Mouse (Mus musculus): ENCODE data around the gene Fam98c. TPM values are rescaled to one million over a fixed set of nuclear protein-coding genes. Genes with fewer than 3 reads are reported as not detected.
"Not testable (repeated sequence)": the region's sequence is repeated elsewhere in the genome, so short reads cannot be mapped to it uniquely, and the experiment has no call there.

Gene Fam98c
- total RNA-seq (2021) = 10 to 100 TPM; 10.6 to 12.8 TPM
- long read RNA-seq, experiment 1, transcript Fam98c-206 (7 exons, 2,169 nt) = minor isoform, 7 of 43 reads
- long read RNA-seq, experiment 1, transcript Fam98c-209 (8 exons, 1,293 nt) = major isoform, 24 of 43 reads
- long read RNA-seq, experiment 1, partial matches to known transcripts = 3 of 43 reads
- long read RNA-seq, experiment 1, other reads (novel, unspliced or antisense) = 6 of 43 reads
- long read RNA-seq, experiment 2, partial matches to known transcripts = 1 of 7 reads
- long read RNA-seq, experiment 2, other reads (novel, unspliced or antisense) = 3 of 7 reads

DNA sequence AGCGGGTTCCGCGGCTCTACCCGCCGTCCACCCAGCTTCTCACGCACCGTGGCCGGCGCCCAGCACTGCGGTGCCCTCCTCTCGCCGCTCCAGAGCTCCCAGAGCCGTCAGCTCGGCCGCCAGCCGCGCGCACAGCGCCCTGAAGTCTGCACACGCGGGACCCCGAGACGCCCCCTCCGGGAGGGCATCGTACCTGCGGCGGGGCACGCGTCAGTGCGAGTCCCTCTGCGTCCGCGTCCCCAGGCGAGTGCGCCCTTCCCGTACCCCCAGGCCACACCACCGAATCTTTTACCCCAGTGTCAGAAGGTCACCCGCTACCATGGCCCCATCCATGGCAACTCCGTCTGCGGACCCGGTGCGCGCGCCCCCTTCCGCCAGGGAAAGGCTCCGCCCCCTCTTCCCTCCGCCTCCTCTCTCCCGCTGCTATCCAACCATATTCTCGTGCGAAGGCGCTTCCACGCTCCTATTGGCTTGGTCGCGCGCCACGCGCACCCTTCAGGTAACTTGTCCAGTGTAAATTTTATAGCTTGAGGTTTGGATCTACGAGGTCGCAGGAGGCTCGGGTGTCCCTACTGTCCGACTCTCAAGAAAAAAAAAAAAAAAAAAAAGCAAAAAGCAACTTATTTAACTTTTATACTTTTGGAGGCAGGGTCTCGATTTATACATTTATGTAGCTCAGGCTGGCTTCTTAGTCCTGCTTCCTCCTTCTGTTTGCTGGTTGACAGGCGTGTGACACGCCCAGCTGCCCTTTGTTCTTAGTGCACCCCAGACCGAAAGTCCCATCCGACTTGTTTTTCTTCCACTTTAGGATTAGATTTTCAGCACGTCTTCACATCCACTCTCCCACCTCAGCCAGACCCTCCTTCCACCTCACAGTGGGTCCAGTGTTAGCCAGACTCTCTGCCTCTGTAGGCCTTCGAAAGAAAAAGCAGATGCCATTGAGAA is at the start of gene Fam98c:
Gene Fam98c (minus strand): TSS at position 397 of the 945 bp plus-strand sequence.
- peak; percentile 87 to 93 for DNase-seq

DNA sequence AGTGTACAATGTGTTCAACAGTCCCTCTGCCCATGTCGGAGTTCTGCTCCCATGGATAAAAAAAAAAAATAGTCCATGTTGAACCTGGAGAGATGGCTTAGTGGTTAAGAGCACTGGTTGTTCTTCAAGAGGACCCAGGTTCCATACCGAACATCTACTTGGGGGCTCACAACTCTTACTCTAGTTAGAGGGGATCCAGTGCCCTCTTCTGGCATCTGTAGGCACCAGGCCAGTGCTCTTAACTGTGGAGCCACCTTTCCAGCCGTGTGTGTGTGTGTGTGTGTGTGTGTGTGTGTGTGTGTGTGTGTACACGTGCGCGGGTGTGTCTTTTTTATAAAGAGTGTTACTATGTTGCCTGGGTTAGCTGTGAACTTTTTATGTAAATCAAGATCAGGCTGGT is 46.5 kb upstream of the Fam98c start:
- no peak for DNase-seq

DNA sequence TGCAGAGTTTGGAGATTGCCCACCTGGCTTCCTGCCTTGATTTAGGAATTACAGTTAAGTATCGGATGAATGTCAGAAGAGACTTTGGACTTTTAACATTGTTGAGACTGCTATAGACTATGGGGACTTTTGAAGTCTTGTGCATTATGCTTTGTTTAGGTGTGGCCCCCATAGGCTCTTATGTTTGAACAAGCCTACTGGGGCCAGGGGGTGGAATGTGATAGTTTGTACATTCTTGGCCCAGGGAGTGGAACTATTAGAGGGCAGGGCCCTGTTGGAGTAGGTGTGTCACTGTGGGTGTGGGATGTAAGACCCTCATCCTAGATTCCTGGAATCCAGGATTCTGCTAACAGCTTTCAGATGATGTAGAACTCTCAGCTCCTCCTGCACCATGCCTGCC is 38.2 kb upstream of the Fam98c start:
- DNase-seq = not testable (repeated sequence)

DNA sequence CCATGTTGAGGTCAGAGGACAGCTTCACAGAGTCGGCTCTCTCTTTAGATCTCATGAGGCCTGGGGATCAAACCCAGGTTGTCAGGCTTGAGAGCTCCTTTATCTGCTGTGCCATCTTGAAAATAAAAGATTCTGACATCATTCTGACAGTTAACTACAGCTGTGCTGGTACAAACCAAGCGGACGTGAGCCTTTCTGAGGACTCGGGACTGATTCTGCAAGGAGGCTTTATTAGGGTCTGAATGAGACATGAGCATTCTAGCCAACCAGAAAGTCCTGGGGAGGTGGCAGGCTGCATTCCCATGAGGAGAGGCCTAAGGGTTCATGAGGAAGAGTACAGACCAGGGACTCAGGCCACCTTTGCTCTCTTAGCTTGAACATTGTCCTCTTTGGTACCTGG is 25.3 kb upstream of the Fam98c start:
- DNase-seq = not testable (repeated sequence)

DNA sequence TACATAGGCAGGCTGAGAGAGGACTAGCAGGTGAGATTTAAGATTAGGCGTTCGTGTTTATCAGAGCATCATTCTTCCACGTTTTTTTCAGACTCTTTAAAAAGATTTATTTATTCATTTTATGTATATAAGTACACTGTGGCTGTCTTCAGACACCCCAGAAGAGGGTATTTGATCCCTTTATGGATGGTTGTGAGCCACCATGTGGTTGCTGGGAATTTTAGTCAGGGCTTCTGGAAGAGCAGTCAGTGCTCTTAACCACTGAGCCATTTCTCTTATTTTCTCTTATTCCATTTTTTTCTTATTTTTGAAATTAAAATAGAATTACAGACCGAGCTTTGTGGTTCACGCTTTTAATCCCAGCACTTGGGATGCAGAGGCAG is 24.8 kb upstream of the Fam98c start:
- no peak for DNase-seq

DNA sequence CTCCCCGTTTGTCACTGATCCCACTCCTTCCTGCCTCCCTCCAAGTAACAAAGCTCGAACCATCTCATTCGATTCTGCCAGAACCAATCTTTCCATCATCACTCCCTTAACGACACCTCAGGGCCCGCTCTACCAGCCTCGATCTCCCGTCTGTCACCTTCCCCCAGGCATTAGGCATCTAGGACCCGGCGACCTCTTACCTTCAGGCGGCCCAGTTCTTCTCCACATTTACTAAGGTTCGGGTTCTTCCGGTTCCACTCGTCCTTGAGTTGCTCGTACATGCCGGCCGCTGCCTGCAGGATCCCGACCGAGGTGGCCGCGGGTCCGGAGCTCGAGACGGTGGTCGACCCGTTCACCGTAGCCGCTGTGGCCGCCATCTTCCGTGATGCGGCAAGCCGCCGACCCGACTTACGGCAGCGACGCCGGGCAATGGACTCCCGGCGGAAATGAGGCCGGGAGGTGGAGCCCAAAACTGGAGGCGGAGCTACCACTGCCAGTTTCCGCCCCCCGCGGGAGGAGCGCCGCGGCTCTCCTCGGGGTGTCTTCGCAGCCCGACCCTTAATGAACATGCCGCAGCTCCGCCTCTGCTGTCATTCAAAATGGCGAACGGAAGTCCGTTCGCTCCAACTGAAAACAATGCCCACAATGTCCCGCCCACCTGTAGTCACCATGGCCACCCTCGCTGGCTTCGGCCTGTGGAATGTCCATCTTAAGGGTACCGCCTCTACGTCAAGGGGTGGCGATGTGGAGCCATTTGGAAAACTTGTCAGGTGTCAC is 24.2 kb upstream of the Fam98c start, which contains the start of gene Psmd8:
Gene Psmd8 (minus strand): TSS at position 625 of the 777 bp plus-strand sequence.
- DNase-seq = peak; percentile 96 to 98

DNA sequence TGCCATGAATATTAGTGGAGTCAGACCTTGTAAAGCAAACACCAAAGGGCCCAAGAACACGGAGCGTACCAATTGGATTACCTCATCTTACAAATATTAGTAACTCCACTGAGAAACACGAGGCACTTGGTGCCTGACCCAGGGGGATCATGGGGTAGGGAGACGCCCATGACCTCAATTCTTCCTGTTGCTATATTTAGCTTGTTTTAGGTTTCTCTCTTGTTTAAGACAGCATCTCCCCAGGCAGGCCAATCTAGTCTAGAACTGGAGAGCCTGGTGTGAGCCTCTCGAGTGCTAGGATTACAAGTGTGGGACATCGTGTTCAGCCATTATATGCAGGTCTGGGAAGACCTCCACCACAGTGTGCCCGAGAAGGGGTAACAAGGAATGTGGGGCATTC is 23.3 kb upstream of the Fam98c start:
- DNase-seq = no peak

DNA sequence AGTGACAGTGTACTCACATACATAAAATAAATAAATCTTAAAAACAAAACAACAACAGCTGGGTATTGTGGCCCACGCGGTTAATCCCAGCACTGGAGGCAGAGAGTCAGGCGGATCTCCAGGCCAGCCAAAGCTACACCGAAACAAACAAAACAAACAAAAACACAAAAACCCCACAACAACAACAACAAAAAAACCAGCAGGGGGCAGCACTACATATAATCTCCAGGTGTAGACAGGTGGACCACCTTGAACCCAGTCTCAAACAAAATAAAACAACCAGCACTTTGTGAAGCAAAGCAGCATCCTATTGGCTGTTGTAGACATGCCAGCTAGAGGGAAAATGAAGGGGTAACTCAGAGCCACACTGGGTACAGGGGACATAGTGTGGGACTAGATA is 22.1 kb upstream of the Fam98c start:
- DNase-seq = no peak

DNA sequence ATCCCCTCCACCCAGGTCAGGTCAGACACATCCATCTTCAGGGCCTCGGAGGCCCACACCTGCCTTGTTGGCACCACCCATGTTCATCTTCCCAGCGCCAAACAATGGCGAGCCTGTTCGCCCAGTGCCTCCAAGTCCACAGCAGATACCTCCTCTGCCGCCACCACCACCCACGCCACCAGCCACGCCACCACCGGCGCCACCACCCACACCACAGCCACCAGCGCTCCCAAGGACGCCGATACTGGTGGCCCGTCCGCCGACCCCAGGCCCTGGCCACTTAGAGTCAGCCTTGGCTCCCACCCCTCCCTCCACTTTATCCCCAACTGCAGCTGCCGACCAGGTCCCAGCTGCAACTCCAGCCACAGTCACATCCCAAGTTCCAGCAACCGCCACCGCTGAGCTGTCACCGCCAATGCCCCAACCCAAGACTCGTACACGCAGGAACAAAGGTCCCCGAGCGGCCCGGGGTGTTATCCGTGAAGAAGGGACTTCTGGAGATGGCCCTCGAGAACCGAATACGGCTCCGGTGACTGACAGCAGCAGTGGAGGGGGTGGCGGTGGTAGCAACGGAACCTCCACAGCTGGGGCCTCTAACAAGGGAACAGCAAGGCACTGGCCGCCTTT is 16.5 kb upstream of the Fam98c start:
- no peak for DNase-seq

DNA sequence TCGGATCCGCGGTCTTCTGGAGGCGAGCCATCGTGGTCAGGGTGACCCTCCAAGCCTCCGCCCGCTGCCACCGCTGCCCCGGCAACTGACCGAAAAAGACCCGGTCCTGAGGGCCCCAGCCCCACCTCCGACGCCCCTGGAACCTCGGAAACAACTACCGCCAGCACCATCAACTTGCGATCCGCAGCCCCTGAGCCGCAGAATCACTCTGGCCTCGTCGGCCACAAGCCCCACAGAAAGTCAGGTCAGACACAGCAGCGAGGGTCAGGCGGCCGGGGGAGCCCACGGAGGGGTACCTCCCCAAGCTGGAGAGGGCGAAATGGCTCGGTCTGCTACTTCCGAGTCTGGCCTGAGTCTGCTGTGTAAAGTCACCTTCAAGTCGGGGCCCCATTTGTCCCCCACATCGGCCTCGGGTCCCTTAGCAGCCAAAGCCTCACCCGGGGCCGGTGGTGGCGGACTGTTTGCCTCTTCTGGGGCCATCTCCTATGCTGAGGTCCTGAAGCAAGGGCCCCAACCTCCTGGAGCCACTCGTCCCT is 15.6 kb upstream of the Fam98c start:
- DNase-seq = no peak

DNA sequence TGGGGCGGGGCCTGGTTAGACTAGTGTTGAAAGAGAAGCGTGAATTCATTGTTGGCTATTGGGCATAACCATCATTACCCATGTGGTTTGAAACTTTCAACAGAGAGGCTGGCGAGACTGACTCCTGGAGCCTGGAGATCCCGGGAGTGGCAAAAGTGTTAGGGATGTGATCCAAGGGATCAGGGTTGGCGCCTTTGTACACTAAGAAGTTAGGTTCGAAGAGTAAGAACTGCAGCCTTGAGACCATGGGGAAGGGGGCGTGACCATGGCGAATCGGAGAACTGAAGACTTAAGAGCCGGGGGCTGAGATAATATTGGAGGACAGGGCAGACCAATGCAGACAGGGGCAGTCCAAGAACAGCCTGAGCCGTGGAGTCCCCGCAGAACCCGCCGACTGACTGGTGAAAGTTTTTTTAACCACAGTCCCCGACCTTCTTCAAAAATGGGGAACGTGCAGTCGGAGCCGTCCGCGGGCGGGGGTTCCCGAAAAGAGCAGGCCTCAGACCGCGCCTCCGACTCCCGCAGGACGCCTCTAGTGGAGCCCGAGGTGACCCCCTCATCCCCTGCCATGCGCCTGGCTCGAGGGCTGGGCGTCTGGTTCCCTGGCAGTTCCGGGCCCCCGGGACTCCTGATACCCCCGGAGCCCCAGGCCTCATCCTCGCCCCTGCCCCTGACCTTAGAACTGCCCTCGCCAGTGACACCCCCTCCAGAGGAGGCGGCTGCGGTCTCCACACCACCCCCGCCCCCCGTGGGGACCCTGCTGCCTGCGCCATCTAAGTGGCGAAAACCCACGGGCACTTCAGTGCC is 14.9 kb upstream of the Fam98c start:
- DNase-seq = peak; percentile 47 to 58

DNA sequence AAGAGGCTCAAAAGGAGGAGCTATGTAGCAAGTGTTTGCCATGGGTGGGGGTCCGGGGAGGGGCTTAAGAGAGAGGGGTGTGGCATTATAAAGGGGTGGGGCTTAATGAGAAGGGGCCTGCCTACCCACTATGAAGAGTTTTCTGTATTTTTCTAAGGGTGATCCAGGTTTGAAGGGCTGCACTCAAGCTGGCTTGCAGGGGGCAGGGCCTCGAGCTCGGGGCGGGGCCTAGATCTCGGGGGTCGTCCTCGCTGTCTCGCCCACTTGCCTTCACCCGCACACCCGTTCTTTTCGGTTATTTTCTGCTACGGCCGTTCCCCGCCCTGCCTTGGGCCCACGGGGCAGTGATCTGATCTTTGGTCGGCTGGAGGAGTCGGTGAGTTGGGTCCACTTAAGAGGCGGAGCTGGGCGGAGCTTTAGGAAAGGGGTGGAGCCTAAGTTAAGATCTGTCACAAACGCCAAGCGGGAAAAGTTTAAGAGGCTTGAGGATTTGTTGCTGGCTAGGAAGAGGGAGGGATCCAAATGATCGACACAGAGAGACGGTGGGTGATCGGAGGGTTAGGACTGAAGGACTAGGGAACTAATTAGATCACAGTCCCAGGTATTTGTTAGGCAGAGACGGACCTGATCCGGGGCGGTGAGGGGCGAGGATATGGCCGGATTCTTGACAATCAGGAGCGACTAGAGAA is 14.2 kb upstream of the Fam98c start, which contains the start of the genes Ggn and Spred3:
Gene Ggn (plus strand): TSS at position 145 of the 689 bp plus-strand sequence.
Gene Spred3 (minus strand): TSS at position 346 of the 689 bp plus-strand sequence.
- DNase-seq = peak; percentile 82 to 90

DNA sequence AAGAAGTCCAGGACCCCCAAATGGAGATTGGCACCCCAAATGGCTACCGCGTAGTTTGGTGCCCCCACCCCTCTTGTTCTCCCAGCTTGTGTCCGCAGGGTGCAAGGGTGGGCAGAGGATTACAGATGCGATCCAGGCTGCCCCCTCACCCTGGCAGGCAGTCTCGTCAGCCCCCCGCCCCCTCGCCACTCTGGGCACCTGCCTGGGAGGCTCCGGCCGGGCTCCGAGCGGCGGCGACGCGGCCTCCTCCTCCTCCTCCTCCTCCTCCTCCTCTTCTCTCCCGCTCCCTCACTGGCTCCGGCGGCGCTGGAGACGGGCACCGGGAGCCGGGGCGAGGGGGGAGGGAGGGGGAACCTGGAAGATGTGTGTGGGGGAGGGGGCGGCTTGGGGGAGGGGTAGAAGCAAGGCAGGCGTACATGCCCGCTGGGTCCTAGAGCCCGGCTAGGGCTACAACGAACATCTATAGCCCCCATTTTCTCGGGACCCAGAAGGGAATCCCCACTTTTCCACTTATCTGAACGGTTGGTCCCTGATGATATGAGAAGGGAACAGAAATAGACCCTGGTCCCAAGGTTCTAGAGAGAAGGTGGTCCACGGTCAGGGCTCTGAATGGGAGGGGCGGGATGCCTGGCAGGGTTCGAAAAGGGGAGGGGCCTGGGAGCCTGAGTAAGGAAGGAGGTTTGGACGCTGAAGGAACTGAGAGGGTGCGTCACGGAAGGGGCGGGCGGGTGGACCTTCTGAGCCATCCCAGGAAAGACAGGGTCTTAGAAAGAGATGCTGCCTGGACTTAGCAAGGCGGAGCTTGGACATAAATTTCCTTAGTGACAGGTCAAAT is 13.4 kb upstream of the Fam98c start:
- DNase-seq = peak; percentile 87 to 93

DNA sequence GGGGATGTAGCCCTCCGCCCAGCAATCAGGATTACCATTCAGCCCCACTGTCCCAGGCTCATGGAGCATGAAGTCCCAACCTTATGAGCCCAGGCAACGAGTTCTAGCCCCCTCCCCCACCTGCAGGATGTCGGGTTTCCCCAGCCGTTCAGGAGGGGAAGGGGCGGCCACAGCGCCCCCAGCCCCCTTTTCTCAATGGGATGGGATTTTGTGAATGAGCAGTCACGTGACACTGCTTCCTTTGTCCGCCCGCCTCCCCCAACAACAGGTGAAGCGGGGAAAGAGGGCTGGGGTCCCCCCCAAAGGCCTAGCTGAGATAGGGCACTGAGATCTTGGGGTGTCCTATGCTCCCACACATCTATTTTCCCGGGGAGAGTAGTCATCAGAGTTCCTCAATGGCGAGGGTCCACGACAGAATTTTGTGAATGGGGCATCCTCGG is 12.8 kb upstream of the Fam98c start:
- no peak for DNase-seq

DNA sequence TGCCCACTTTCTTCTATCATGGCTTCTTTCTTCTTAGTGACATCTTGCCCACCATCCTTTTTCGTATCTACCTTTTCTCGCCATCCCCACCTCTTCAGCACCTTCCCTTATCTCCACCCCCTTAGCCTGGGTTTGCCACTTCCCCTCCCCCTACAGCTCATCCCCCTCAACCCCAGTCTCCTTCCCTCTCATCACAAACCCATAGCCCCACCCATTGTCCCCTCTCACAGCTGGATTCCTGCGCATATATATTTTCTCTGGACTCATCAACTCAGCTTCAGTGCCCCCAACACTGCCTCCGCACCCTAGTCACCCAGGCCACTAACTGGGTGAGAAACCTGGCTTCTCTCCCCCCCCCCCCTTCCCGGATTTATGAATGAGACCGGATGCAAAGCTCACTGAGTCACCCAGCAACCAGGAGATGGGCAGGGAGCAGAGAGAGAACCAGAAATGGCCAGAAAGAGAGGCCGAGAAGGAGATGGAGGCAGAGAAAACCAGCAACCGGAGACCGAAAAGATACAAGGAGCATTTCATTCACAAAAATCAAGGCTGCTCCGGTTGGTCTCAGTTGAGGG is 12.2 kb upstream of the Fam98c start:
- DNase-seq = no peak

DNA sequence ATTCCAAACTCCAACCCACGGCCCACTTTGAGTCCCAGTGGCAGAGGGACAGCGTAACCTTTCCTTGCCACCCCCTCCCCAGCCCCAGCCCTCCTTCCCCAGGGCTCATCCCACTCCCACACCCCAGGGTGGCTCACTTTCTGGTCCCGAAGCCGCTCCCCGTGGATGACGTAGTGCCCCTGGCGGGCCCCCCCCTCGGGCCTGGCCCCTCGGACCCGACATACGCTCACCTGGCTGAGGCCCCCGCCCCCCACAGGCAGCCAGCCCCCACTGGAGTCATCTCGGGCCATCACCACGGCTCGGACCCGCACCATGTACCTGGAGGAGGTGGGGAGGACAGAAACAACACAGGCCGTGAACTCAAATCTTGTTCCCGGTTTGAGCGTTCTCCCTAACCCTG is 11.6 kb upstream of the Fam98c start:
- no peak for DNase-seq

DNA sequence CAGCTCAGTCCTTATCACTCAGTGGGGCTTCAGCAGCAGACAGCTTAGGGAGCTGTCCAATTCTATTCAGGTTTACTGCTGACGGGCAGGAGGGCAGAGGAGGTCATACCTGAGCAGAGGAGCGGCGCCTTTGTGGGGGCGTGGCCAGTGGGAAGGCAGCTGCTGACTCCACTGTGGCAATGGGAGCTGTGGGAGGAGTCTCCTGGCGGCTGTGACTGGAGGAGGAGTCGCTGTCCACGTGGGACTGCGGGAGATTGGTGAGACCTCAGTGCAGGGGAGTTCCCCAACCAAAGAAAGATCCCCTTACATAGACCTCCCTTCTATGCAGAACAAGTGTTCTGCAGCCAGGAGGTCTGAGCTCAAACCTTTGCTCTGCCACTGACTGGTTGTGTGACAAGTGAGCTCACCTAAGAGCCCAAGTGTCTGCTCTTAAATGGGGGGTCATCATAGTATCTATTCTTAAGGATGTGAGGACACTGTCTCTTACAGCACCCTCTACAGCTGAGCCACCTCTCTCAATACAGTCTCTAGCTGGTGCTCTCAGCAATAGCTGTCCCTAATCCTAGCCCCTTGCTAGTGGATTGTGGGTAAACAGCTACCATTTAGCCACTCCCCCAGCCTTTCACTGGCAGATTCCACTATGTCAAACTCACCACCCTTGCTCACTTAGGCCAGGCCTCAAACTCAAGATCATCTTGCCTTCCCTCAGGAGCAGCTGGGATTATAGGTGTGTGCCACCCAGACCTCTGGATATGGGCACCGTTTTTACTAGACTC is 6.9 kb upstream of the Fam98c start:
- DNase-seq = peak; percentile 34 to 54

DNA sequence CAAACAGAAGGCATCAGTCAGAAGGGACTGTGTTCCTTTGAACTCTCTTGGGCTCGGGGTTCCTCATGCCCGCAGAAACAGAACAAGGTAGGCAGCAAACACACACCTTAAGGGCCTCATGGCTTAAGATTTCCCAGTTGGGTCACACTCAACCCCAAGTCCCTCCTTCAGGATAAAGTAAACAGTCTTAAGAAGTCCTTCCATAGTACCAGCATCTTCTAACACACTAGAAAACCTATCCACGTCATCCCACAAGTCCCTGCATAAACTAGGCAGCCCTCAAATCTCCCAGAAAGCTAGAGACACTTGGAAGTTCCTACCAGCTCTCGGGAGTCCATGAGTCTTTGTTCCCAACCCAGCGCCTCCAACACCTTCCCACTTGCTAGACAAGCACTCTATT is 6.3 kb upstream of the Fam98c start:
- DNase-seq = no peak
